Mouse (Mus musculus): ENCODE results near the gene Rfc4.

Rfc4 gene

GRCm38 (mm10) chr16:23135421-23136149, 8.0 kb upstream of the Rfc4 start:
- peak; percentile 83 for DNase-seq (ENCODE audit: low read depth)

- no peak for DNase-seq (ENCODE audit: low read depth)
Measured at GRCm38 (mm10) chr16:23132336-23132735, 4.8 kb upstream of the Rfc4 start.

- no peak for DNase-seq (ENCODE audit: low read depth)
Measured at GRCm38 (mm10) chr16:23130303-23130702, 2.8 kb upstream of the Rfc4 start.

- no peak for DNase-seq (ENCODE audit: low read depth)
Measured at GRCm38 (mm10) chr16:23127311-23127672, 245 bp downstream of the Rfc4 start.

GRCm38 (mm10) chr16:23124398-23124797, 3.1 kb downstream of the Rfc4 start:
- no peak for DNase-seq (ENCODE audit: low read depth)

GRCm38 (mm10) chr16:23123104-23123503, 4.4 kb downstream of the Rfc4 start:
- no peak for DNase-seq (ENCODE audit: low read depth)

- DNase-seq (ENCODE audit: low read depth), result no peak
Measured at GRCm38 (mm10) chr16:23122446-23122845, 5.1 kb downstream of the Rfc4 start.

- no peak for DNase-seq (ENCODE audit: low read depth)
Measured at GRCm38 (mm10) chr16:23117173-23117572, 10.4 kb downstream of the Rfc4 start.

GRCm38 (mm10) chr16:23115486-23115885, 12.1 kb downstream of the Rfc4 start:
- no peak for DNase-seq (ENCODE audit: low read depth)

- DNase-seq (ENCODE audit: low read depth), result peak; percentile 33
Measured at GRCm38 (mm10) chr16:23114339-23115171, 13.0 kb downstream of the Rfc4 start.

GRCm38 (mm10) chr16:23113903-23114302, 13.6 kb downstream of the Rfc4 start:
- peak; percentile 32 for DNase-seq (ENCODE audit: low read depth)

- DNase-seq (ENCODE audit: low read depth), result peak; percentile 25
Measured at GRCm38 (mm10) chr16:23112861-23113435, 14.6 kb downstream of the Rfc4 start.

- DNase-seq (ENCODE audit: low read depth), result no peak
Measured at GRCm38 (mm10) chr16:23112348-23112747, 15.2 kb downstream of the Rfc4 start.

GRCm38 (mm10) chr16:23109350-23110280, 17.9 kb downstream of the Rfc4 start:
- DNase-seq (ENCODE audit: low read depth), result peak; percentile 33

- no peak for DNase-seq (ENCODE audit: low read depth)
Measured at GRCm38 (mm10) chr16:23108943-23109342, 18.6 kb downstream of the Rfc4 start.

- DNase-seq (ENCODE audit: low read depth), result peak; percentile 84
Measured at GRCm38 (mm10) chr16:23107946-23108759, 19.4 kb downstream of the Rfc4 start.

- peak; percentile 97 for DNase-seq (ENCODE audit: low read depth)
Measured at GRCm38 (mm10) chr16:23107231-23107942, 20.1 kb downstream of the Rfc4 start, which contains the start of gene Eif4a2. Gene Eif4a2 (plus strand): TSS chr16:23107444.

- no peak for DNase-seq (ENCODE audit: low read depth)
Measured at GRCm38 (mm10) chr16:23106121-23106520, 21.4 kb downstream of the Rfc4 start.

GRCm38 (mm10) chr16:23103841-23104240, 23.7 kb downstream of the Rfc4 start:
- peak; percentile 50 for DNase-seq (ENCODE audit: low read depth)
